Mouse (Mus musculus) stomach, postnatal 0 days (tissue): ENCODE results near the gene R3hdm2. TPM values are rescaled to one million over a fixed set of nuclear protein-coding genes. Genes with fewer than 3 reads are reported as not detected.

Experiments
- ATAC-seq: fragments of 200-750 bp; cut with Nextera tagmentation; 2 replicates; pipeline ENCODE4 v1.8.0; 2017; ENCODE audit not compliant: low FRiP score, low TSS enrichment
- DNase-seq: peaks from one replicate; pipeline ENCODE4 v3.0.0-alpha.2; 2016; ENCODE audit warnings: low spot score
- H3K27ac ChIP-seq: fragments of 300-500 bp; sonication (generic); replicated peaks from 2 replicates; pipeline ENCODE4 v1.5.1; 2014; ENCODE audit warnings: mild to moderate bottlenecking, control low read depth
- H3K27me3 ChIP-seq: fragments of 300-500 bp; sonication (generic); 2 replicates; pipeline ENCODE4 v1.6.1; 2014; ENCODE audit warnings: low read length; ENCODE audit not compliant: control insufficient read depth, insufficient read depth
- H3K36me3 ChIP-seq: fragments of 300-500 bp; sonication (generic); 2 replicates; pipeline ENCODE4 v1.6.1; 2014; ENCODE audit warnings: low read length, mixed read lengths; ENCODE audit not compliant: control insufficient read depth, insufficient read depth
- H3K4me1 ChIP-seq: fragments of 300-500 bp; sonication (generic); replicated peaks from 2 replicates; pipeline ENCODE4 v1.6.1; 2014; ENCODE audit warnings: antibody characterized with exemption; ENCODE audit not compliant: control insufficient read depth, insufficient read depth
- H3K4me2 ChIP-seq: fragments of 300-500 bp; sonication (generic); replicated peaks from 2 replicates; pipeline ENCODE4 v1.6.1; 2014; ENCODE audit warnings: low read depth, mild to moderate bottlenecking, control low read depth, moderate library complexity
- H3K4me3 ChIP-seq: fragments of 300-500 bp; sonication (generic); 2 replicates; pipeline ENCODE4 v1.5.1; 2014; ENCODE audit warnings: low read depth, low read length, control low read depth
- H3K9ac ChIP-seq: fragments of 300-500 bp; sonication (generic); 2 replicates; pipeline ENCODE4 v1.6.1; 2014; ENCODE audit warnings: mild to moderate bottlenecking, low read length, control low read depth, mixed read lengths
- H3K9me3 ChIP-seq: fragments of 300-500 bp; sonication (generic); 2 replicates; pipeline ENCODE4 v1.6.1; 2016; ENCODE audit warnings: low read length; ENCODE audit not compliant: control insufficient read depth
- CTCF ChIP-seq: IDR thresholded peaks from 2 replicates; pipeline ENCODE4 v1.5.1; 2016; ENCODE audit warnings: antibody characterized with exemption, low read depth, mild to moderate bottlenecking, moderate library complexity
- EP300 ChIP-seq: optimal IDR thresholded peaks from 2 replicates; pipeline ENCODE3; 2016; ENCODE audit warnings: antibody characterized with exemption
- WGBS: fragments of 180-500 bp; shearing (Covaris S2); extraction: QIAGEN DNeasy Blood & Tissue Kit; methylation state at CpG from one replicate; pipeline ENCODE4 v1.1.7; 2014; 5-methylcytosine and 5-hydroxymethylcytosine counted together
- polyA plus RNA-seq: library from polyadenylated mRNA; unstranded; fragments of >200 nt; fragmentation: Nextera tagmentation; extraction: Ambion mirVana; gene quantifications from 2 replicates; pipeline ENCODE4 v1.2.1, GENCODE M21; 2015

R3hdm2 gene
- polyA plus RNA-seq, 1 experiment from 2014 or later, result 17.6 TPM

DNA sequence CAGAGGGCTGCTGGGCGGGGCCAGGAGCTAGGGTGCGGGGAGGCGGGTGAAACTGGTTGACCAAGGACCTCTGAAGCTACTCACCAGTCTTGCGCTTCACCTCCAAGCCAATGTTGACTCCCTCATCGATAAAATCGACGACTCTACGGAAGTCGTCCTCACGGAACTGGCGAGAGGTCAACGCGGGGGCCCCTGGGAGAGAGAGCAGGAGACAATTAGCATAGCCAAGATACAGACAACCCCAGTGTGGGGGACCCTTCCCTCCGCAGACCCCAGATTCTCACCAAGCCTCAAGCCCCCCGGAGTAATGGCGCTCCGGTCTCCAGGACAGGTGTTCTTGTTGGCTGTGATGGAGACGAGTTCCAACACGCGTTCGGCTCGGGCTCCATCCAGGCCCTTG lies 137.8 kb downstream of the R3hdm2 start:
- DNase-seq, result no peak
- Histone ChIP-seq H3K4me1 (peaks cover 22% of the 10 kb centered on the region), H3K36me3 (peaks cover 10% of the 10 kb centered on the region; the same call in 1 of the 2 replicates), H3K9me3 (no peaks in the 10 kb centered on the region), H3K4me2 (no peak overlapping the region), H3K9ac (no peak overlapping the region), H3K27me3 (no peaks in the 10 kb centered on the region), H3K27ac (0 out of 2 replicates have a peak overlapping the region, but pooled peaks have one; percentile 18), H3K4me3 (no peak overlapping the region)
- 84% methylated on average over 22 of the region's 22 CpGs for WGBS
- ATAC-seq, result no peak
- TF ChIP-seq EP300 (no peak), CTCF (no peak)

DNA sequence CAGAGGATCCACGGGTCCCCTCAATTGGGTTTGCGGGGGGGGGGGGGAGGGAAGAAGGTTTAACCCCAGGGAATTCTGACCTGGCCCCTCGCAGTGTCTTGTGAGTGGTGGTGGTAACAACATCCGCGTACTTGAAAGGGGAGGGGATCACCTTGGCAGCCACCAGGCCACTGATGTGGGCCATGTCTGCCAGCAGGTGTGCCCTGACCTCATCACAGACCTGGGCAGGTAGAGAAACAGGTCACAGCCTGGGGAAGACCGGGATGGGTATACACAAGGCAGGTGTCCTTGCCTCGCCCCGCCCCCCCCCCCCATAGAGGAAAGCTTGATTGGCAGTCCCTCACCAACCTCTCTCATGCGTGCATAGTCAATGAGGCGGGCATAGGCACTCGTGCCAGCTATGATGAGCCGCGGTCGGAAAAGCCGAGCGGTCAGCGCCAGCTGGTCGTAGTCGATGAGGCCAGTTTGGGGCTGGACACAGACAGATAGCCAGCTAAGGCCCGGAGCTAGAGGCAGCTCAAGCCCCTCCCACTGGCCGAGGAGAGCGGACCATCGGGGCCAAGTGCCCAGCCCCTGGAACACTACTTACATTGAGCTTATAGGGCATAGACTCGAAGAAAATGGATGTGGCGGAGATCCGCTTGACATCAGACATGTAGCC lies 139.0 kb downstream of the R3hdm2 start:
- Histone ChIP-seq H3K9ac (no peak overlapping the region), H3K4me3 (no peak overlapping the region), H3K36me3 (peaks cover 10% of the 10 kb centered on the region; the same call in 1 of the 2 replicates), H3K27me3 (no peaks in the 10 kb centered on the region), H3K4me1 (peaks cover 14% of the 10 kb centered on the region), H3K27ac (no peak overlapping the region), H3K9me3 (no peaks in the 10 kb centered on the region), H3K4me2 (no peak overlapping the region)
- WGBS, result 89% methylated on average over 26 of the region's 26 CpGs
- ATAC-seq (no peak), DNase-seq (no peak)
- TF ChIP-seq CTCF (no peak), EP300 (no peak)

DNA sequence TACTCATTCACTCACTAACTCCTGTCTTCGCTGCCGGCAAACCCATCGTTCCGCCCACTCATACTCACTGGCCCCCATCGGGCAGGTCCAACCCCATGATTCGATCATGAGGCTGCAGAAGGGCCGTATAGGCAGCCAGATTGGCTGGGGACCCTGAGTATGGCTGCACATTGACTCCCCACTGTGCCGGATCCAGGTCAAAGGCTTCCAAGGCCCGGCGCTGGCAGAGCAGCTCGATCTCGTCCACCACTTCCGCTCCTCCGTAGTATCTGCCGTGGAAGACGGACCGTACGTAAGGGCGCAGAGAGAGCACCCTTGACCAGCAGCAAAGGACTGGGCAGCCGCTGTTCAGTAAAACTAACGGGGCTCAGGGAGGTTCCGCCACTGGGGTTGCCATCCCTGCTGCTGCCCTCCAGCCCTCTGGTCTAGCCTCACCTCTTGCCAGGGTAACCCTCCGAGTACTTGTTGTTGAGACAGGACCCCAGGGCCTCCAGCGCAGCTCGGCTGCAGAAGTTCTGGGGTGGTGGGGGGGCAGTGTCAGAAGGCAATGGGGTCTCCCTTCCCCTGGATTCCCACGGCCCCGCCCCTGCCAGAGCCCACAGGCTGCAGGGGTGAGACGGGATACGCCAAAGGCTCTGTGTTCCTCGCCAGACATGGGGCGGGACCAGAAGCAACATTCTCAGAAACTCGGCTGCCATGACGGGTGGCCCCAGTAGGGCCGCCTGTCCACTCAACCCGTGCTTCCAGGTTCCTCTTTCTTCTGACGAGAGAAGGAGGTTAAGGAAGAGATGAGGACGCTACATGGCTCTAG lies 140.0 kb downstream of the R3hdm2 start:
- WGBS, result 89% methylated on average over 37 of the region's 37 CpGs
- Histone ChIP-seq H3K4me1 (peaks cover 14% of the 10 kb centered on the region), H3K4me2 (no peak overlapping the region), H3K9ac (no peak overlapping the region), H3K4me3 (no peak overlapping the region), H3K27me3 (no peaks in the 10 kb centered on the region; the same call in 1 of the 2 replicates), H3K36me3 (peaks cover 10% of the 10 kb centered on the region; the same call in 1 of the 2 replicates), H3K9me3 (no peaks in the 10 kb centered on the region), H3K27ac (no peak overlapping the region)
- TF ChIP-seq CTCF (no peak), EP300 (no peak)
- DNase-seq (no peak), ATAC-seq (no peak)

DNA sequence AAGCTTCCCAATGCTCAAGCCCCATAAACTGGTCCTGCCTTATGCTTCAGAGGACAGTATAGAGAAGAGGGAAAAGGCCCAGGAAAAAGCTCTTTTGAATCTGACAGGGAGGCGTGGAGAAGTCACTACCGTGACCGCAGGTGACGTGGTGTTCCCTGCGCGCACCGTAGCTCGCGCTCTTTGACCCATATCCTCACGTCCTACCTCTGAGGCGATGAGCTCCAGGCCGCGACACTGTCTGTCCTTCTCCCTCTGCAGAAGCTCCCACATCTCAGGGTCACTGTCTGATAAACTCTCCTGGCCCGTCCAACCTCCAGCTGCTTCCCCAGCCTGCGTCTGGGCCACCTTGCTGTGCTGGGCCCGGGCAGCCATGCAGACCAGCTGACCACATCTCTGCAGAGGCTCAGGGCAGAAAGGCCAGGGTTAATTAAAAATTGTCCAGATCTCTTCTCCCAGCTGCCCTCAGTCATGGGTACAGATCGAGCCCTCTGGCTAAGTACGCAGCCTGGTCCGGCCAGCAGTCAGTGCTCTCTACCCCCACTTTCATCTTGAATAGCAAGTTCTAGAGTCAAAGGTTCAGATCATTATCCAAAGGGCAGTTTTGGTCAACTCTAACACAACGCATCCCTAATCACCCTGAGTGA lies 140.7 kb downstream of the R3hdm2 start:
- no peak for TF ChIP-seq CTCF
- no peak for TF ChIP-seq EP300
- WGBS, result 75% methylated on average over 20 of the region's 20 CpGs
- Histone ChIP-seq H3K4me2 (peak overlapping the region; percentile 95), H3K27me3 (peaks cover 5% of the 10 kb centered on the region; the same call in 1 of the 2 replicates), H3K4me1 (peaks cover 14% of the 10 kb centered on the region), H3K27ac (no peak overlapping the region), H3K9me3 (no peaks in the 10 kb centered on the region), H3K4me3 (peak overlapping the region; percentile 57), H3K9ac (no peak overlapping the region), H3K36me3 (peaks cover 10% of the 10 kb centered on the region; the same call in 1 of the 2 replicates)
- ATAC-seq, result no peak
- DNase-seq, result no peak

DNA sequence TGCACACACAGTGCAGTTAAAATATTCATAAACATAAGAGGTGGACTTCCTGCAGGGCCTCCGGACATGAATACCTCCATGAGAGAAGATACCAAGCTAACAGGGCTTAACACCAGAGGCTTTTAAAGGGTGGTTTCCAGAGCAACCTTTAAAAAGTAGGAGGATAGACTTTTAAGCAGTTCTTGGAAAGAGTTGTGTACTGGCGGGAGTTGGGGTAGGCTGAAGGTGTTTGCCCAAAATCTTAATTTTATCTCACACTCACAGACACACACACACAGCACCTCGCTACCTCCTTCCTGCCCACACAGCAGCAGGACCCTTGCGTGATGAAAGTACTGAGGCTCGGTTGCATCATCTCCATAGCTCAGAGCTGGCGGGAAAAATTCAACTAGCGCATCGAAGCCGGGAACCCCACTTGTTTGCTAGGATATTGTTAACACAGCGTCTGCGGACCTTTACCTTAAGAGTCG lies 141.5 kb downstream of the R3hdm2 start:
- peaks cover 7% of the 10 kb centered on the region; the same call in 1 of the 2 replicates for H3K27me3 ChIP-seq
- H3K4me1 ChIP-seq, result peaks cover 12% of the 10 kb centered on the region
- H3K36me3 ChIP-seq, result peaks cover 10% of the 10 kb centered on the region; the same call in 1 of the 2 replicates
- H3K9me3 ChIP-seq, result no peaks in the 10 kb centered on the region
- DNase-seq (no peak), ATAC-seq (peak; percentile 6; the same call in 1 of the 2 replicates)
- peak overlapping the region; percentile 95 for H3K4me2 ChIP-seq
- no peak for TF ChIP-seq CTCF
- no peak for TF ChIP-seq EP300
- peak overlapping the region; percentile 57 for H3K4me3 ChIP-seq
- peak overlapping the region; percentile 64 for H3K9ac ChIP-seq
- WGBS, result 5% methylated on average over 12 of the region's 12 CpGs
- H3K27ac ChIP-seq, result no peak overlapping the region
